Mouse (Mus musculus) frontal cortex, postnatal 10 days (tissue): ENCODE results near the gene Palm2.

ENCODE experiments used
- DNase-seq, 2 experiments: peaks; one replicate each; pipeline ENCODE4 v3.0.0; 2022; ENCODE audit warnings: low spot score in 2 of 2, mixed read lengths in 1 of 2

The Palm2 gene

GRCm38 (mm10) chr4:57612716-57613115, 178.7 kb downstream of the Palm2 start:
- DNase-seq = no peak

GRCm38 (mm10) chr4:57614686-57615085, 180.6 kb downstream of the Palm2 start:
- DNase-seq = no peak

DNA sequence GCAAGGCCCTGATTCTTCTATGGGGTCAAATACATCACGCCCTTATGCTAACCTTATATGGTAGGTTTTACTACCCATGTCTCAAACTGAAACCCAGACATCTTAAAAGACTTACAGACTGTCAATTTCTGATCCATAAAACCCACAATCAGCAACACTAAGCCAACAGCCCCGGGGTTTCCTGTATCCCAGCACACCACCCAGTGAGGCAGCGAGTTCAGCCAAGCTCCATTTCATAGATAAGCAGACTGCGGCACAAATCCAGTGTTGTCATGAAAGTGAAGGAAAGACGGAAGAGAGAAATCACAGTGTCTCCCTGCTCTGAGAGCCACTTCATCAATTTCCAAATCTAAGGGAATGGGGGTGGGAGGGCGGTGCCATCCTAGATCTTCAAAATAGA, 184.7 kb downstream of the Palm2 start:
- no peak for DNase-seq

GRCm38 (mm10) chr4:57622816-57623215, 188.8 kb downstream of the Palm2 start:
- DNase-seq = no peak

DNA sequence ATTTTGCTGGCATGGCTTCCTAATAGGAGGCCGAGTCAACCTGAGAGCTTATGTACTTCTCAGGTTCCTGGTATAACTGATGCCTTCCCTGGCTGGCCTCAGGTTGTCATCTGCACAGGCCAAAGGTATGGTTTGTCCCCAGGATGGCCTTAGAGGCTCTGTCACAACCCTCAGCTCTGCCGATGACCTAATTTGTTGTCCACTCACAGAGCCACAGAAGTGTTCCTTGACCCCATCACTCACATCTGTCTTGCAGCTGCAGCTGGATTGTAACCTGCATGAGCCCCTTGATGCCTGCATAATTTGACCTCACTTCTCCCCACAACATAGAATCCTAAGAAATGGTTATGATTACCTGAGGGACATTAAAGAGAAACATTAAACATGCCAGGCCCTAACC, 190.8 kb downstream of the Palm2 start:
- no peak for DNase-seq

DNA sequence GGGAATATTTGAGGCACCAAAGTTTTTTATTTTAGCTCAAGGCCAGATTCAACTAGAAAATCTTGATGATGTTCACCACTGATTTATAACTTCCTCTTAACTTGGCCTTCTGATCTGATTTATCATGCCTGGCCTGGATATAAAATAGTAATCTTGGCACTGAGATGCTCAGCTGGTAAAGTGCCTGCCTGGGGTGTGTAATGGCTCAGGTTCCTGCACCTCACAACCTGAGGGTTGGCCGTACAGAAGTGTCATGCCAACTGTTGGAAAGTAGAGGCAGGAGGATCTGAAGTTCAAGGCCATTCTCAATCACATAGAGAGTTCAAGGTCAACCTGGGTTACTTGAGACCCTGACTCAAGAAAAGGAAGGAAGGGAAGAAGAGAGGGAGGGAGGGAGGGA, 191.3 kb downstream of the Palm2 start:
- no peak for DNase-seq

DNA sequence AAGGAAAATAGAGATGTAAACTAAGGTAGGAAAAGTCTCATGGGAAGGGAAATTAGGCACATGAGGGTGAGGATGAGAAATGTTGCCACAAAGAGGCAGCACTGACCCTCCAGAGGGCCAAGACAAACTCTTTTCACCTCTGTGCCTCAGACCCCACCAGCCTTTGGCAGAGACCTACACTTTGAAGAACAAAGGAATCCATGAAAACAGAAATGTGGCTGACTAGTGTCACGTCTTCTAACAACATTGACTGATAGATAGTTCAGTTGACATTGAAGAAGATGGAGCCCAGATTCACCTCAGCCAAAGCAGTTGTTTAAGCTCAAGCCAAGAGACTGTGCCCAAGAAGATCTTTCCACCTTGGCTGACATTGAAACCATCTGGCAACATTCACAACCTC, 191.7 kb downstream of the Palm2 start:
- no peak for DNase-seq

DNA sequence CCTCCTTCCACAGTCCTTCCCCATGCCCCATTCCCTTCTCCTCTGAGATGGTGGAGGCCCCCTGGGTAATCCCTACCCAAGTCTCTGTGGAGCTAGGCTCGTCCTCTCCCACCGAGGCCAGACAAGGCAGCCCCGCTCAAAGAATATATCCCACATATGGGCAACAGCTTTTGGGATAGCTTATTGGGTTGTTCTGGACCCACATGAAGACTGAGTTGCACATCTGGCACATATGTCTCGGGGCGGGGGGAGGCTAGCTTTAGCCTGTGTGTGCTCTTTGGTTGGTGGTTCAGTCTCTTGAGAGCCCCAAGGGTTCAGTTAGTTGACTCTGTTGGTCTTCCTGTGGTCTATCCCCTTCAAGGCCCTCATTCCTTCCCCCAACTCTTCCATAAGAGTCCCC, 192.9 kb downstream of the Palm2 start:
- DNase-seq = no peak

DNA sequence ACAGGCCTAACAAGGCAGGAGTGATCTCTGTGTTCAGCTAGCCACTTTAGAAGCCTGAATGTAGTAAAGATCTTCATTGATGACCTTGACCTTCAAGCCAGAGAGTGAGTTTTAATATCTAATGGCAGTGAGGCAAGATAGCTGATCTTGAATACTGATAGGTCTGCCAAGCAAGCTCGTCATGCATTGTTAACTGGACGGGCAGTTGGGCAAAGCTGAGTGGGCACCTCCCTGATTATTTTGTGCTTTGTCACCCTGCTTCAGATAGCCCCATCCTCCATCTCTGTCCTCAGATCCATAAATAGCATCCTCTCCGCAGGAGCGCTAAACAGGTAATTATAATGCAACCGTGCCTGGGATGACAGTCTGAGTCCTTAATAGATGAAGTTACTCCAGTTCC, 198.3 kb downstream of the Palm2 start:
- no peak for DNase-seq

GRCm38 (mm10) chr4:57633052-57633451, 199.0 kb downstream of the Palm2 start:
- DNase-seq = no peak

- DNase-seq = no peak
Observed at GRCm38 (mm10) chr4:57634956-57635355, 200.9 kb downstream of the Palm2 start.

DNA sequence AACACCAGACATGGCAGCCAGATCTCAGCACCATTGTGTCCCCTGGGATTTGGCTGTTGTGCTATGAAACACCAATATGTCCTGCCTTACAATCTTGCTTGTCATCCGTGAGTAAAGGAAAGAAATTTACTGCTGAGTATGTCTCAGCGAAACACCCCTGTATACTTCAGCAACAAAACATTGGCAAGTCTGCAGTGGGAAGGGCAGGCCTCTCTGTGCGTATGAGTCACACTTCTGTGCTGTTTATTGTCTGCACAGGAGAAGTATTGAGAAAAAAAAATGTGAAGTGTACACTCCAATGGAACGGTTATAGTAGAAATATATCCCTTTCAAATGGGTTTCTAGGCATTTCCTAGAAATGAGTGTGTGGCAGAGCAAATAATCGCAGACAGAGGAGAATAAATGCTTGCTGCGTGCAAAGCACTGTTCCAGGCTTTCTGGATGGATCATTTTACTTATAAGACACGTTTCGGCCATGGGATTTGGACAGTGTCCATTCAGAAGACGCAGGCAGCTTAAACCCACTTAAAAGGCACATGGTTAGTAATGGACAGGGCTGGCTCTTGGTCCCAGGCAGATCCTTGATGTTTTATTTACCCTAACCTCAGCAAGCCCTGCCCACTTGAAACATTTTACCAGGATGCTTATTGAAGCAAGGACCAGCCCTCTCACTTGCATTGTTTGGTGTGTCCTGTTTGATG, 202.9 kb downstream of the Palm2 start:
- DNase-seq = no peak

- peak; percentile 55 to 59 for DNase-seq
Observed at GRCm38 (mm10) chr4:57637636-57638386, 203.8 kb downstream of the Palm2 start.

DNA sequence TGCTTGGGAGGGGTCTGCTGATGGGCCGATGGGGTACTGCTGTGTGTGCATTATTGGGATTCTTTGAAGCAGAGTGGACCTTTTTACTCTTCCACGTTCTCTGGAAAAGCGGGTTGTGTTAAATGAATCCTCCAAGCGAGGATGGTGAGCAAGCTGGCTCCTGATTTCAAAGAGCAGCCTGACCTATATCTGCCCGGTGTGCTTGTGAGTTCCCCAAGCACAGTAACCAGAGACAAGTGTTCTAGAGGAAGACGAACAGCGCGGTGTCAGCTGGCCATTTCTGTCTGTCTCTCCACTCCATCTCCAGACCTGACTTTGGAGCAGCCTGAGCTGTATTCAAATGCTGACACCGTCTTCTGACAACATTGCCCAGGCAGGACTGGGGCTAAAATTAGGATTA, 204.9 kb downstream of the Palm2 start:
- DNase-seq = no peak

- no peak for DNase-seq
Observed at GRCm38 (mm10) chr4:57640222-57640621, 206.2 kb downstream of the Palm2 start.

DNA sequence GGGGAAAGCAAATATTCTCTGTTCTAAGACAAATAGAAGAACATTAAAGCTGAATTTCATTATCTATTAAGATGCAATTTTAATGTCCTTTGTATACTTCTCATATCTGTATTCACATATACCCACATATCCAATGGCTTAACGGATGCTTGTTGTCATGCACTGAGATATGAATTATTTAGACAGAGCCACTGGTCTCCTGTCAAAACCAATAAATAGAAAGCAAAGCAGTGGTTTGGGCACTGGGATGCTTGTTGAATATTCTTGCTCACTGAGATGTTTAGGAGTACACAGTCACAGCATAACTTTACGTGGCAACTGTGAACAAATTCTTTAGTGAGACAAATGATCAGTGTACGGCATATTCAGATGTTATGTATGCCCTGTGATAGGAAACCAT, 206.9 kb downstream of the Palm2 start:
- no peak for DNase-seq

- no peak for DNase-seq
Observed at GRCm38 (mm10) chr4:57650994-57651393, 216.9 kb downstream of the Palm2 start.

DNA sequence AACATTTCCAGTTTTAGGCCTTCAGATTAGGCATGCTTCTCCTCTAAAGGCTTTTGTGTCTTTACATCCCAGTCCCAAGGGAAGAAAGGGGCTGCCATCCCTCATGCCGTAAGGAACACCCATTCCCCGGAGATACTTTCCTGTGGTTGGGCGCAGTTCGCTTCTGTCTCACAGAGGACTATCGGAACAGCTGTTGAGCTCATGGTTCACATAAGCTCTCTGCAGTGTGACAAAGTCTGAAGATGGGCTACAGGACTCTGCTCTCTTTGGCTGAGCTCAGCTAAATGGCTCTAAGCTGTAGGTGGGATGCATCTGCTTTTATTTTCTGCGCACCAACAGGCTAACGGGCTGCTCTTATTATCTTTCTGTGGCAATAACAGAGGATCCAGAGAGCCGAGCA, 217.5 kb downstream of the Palm2 start:
- DNase-seq = no peak

DNA sequence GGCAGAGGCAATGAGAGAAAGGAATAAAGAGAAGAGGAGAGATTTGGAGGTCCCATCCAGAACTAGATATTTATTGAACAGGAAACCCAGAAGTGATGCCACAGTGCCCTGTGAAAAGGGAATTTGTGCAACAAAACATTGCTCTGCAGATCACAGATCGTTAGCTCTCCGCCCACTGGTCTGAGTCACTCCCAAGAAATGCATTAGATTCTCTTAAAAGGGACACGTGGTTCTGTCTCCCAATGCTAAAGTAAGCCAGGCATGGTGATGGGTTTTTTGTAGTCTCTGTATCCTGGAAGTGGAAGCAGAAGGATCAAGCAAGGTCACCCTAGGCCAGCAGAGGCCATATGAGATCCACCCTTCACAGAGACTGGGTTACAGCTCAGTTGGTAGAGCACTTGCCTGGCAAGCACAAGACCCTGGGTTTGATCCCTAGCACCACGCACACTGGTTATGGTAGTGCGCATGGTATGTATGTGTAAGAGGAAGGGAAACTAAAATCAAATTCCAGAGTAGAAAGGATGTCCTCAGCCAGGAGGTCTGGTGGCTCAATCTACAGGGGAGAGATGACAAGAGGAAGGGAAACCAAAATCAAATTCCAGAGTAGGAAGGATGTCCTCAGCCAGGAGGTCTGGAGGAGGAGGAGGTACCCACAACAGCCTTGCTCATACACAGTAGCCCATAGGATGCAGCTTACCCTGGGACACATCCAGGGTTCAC, 218.3 kb downstream of the Palm2 start:
- DNase-seq = no peak

GRCm38 (mm10) chr4:57655966-57656365, 221.9 kb downstream of the Palm2 start:
- DNase-seq = no peak

GRCm38 (mm10) chr4:57656388-57656787, 222.3 kb downstream of the Palm2 start:
- no peak for DNase-seq

DNA sequence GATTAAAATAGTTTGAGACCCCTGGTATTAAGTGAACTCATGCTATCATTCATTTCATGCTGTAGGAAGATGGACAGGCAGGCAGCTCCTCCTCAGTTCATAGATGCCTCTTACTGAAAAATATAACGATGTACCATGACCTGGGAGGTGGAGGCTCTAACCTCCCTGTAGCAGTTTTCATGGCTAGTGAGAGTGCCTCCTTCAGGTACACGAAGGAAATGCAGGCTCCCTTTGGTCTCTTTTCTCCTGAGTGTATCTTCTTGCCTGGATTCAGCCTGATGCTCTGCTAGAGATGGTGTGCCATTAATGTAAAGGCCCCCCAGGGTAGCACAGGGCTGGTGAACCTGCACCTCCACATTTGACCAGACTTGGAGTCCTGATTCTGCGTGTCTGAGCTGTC, 222.8 kb downstream of the Palm2 start:
- no peak for DNase-seq

DNA sequence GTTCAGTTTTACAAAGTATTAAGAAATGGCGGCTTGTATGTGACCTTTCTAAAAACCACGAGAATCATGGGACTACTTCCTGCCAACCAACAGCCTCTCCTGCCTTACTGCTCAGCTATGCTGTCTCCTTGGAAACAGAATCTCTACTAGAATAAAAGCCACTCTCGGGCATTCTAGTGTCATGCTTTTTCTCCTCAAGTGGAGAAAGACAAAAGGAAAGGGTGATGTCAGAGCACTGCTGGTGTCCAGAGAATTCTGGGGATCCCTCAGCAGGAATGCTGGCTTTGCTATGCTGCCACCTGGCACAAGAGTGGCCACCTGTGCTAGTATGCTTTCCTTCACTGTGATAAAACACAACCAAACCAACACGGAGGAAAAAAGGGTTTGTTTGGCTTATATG, 226.4 kb downstream of the Palm2 start:
- no peak for DNase-seq
